Mouse (Mus musculus) forebrain, embryonic 14.5 days (tissue): ENCODE results near the gene Hnrnpll. TPM values are rescaled to one million over a fixed set of nuclear protein-coding genes. Genes with fewer than 3 reads are reported as not detected.
"Not testable (repeated sequence)": the region's sequence is repeated elsewhere in the genome, so short reads cannot be mapped to it uniquely, and the experiment has no call there.

Experiments used
- ATAC-seq: fragments of 200-750 bp; cut with Nextera tagmentation; 2 replicates; pipeline ENCODE4 v1.8.0; 2017; ENCODE audit warnings: mild to moderate bottlenecking, moderate library complexity
- DNase-seq: peaks from one replicate; pipeline ENCODE4 v3.0.0-alpha.2; 2015; ENCODE audit warnings: low spot score
- H3K27ac ChIP-seq: fragments of 300-500 bp; sonication (generic); 2 replicates; pipeline ENCODE4 v1.5.1; 2014; ENCODE audit warnings: low read depth, mild to moderate bottlenecking, control low read depth, low read length, moderate library complexity
- H3K27me3 ChIP-seq: fragments of 300-500 bp; sonication (generic); replicated peaks from 2 replicates; pipeline ENCODE4 v1.6.1; 2014; ENCODE audit warnings: low read length, control low read depth, mixed read lengths; ENCODE audit not compliant: control insufficient read depth, insufficient read depth
- H3K36me3 ChIP-seq: fragments of 300-500 bp; sonication (generic); 2 replicates; pipeline ENCODE4 v1.6.1; 2014; ENCODE audit warnings: low read length, control low read depth; ENCODE audit not compliant: control insufficient read depth, insufficient read depth
- H3K4me1 ChIP-seq: fragments of 300-500 bp; sonication (generic); 2 replicates; pipeline ENCODE4 v1.6.1; 2014; ENCODE audit warnings: antibody characterized with exemption, low read length, control low read depth; ENCODE audit not compliant: control insufficient read depth, insufficient read depth
- H3K4me2 ChIP-seq: fragments of 300-500 bp; sonication (generic); 2 replicates; pipeline ENCODE4 v1.6.1; 2014; ENCODE audit warnings: mild to moderate bottlenecking, control low read depth, low read length
- H3K4me3 ChIP-seq: fragments of 300-500 bp; sonication (generic); 2 replicates; pipeline ENCODE4 v1.5.1; 2014; ENCODE audit warnings: low read depth, low read length, control low read depth
- H3K9ac ChIP-seq: fragments of 300-500 bp; sonication (generic); 2 replicates; pipeline ENCODE4 v1.6.1; 2014; ENCODE audit warnings: mild to moderate bottlenecking, low read length, control low read depth, moderate library complexity
- H3K9me3 ChIP-seq: fragments of 300-500 bp; sonication (generic); replicated peaks from 2 replicates; pipeline ENCODE4 v1.6.1; 2016; ENCODE audit warnings: low read length, control low read depth, mixed read lengths; ENCODE audit not compliant: control insufficient read depth
- WGBS: fragments of 180-500 bp; shearing (Covaris S2); extraction: QIAGEN DNeasy Blood & Tissue Kit; methylation state at CpG from one replicate; pipeline ENCODE4 v1.1.7; 2014; 5-methylcytosine and 5-hydroxymethylcytosine counted together
- polyA plus RNA-seq: library from polyadenylated mRNA; unstranded; fragments of >200 nt; fragmentation: Nextera tagmentation; extraction: Ambion mirVana; gene quantifications from 2 replicates; pipeline ENCODE4 v1.2.1, GENCODE M21; 2014

Hnrnpll gene
- polyA plus RNA-seq, 1 experiment from 2014 or later, result 75.5 TPM

DNA sequence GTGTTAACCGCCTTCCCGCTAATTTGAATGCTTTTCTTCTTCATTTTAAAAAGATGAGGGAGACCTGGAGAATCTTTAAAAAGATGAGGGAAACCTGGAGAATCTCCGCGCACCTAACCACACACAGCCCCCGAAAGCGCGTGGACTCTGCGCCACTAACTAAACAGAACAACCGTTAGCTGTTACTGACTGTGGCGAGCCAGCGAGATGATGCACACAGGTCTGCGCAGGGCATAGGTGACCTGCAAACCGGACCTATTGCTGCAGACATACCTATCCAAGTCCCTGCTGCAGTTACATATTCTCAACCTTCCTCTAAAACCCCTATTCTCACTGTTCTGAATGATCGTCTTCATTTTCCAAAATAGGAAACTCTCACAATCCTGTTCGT lies 481 bp upstream of the Hnrnpll start:
- ATAC-seq, result peak; percentile 16
- Histone ChIP-seq H3K27me3 (no peaks in the 10 kb centered on the region), H3K9ac (peak overlapping the region; percentile 99), H3K9me3 (no peaks in the 10 kb centered on the region), H3K4me1 (peaks cover 16% of the 10 kb centered on the region), H3K27ac (peak overlapping the region; percentile 100), H3K4me2 (peak overlapping the region; percentile 64), H3K4me3 (peak overlapping the region; percentile 98), H3K36me3 (no peaks in the 10 kb centered on the region)
- no peak for DNase-seq
- WGBS, result 3% methylated on average over 15 of the region's 15 CpGs

DNA sequence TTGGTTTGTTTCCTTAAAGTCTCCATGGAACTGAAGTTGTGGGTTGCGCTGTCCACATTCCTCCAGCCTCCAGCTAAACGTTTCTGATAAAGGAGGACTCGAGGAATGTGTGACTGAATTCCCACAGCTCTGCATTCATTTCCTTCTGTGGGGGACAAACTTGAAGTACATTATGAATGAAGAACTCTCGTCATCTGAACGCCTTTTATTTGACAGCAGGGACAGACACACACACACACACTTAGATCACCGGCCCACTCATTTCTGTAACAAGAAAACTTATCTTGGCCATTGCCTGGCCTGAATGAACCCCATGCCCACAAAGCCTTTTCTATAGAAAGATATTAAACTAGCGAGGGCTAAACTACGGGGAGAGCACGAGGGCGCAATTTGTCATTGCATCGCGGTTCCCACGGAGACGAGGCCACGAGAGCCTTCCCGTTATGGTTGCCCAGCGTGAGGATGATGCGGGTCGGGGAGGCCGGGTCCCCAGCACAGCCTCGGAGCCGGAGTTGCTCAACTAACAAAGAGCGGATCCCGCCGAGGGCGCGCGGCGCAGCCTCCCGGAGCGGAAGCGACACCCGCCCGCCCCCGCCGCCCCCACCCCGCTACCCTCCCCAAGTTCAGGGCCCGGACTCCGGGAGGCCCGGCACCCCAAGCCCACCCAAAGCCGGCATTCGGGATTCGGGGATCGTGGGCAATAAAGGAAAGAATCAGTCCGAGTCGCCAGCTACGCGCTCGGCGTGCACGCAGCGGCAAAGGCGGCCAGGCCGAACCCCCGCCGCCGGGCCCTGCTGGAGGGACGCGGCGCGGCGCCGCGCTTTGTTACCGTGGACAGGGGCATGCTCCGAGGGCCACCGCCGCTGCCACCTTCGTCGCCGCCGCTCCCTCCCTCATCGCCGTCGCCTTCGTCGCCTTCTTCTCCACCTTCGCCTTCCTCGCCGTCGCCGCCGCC lies 1.0 kb downstream of the Hnrnpll start:
- Histone ChIP-seq H3K27ac (peak overlapping the region; percentile 100), H3K4me1 (peaks cover 19% of the 10 kb centered on the region), H3K9ac (peak overlapping the region; percentile 99), H3K4me3 (peak overlapping the region; percentile 98), H3K27me3 (no peaks in the 10 kb centered on the region), H3K36me3 (no peaks in the 10 kb centered on the region), H3K9me3 (no peaks in the 10 kb centered on the region), H3K4me2 (peak overlapping the region; percentile 88)
- DNase-seq (peak; percentile 57), ATAC-seq (peak; percentile 25)
- under 1% methylated on average over 76 of the region's 83 CpGs for WGBS

DNA sequence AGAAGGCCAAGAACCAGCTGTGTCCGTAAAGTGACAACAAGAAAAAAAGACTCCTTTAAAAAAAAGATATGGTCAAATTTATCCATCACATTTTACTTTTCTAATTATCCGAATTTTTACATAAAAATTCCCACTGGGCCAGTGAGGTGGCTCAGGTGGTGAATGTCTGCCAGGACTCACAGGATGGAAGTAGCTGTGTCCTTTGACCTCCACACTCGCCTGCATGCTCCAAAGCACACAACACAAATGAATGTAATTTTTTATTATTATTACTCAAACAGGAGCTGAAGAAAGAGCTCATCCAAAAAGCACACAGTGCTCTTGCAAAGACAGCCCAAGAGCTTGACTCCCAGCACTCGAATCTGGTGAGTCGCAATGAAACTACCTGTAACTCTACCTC lies 2.0 kb downstream of the Hnrnpll start:
- Histone ChIP-seq H3K4me3 (peak overlapping the region; percentile 98), H3K9me3 (no peaks in the 10 kb centered on the region), H3K4me2 (peak overlapping the region; percentile 88), H3K9ac (peak overlapping the region; percentile 99; the same call in 1 of the 2 replicates), H3K36me3 (no peaks in the 10 kb centered on the region), H3K4me1 (peaks cover 19% of the 10 kb centered on the region), H3K27ac (no peak overlapping the region), H3K27me3 (no peaks in the 10 kb centered on the region)
- 21% methylated on average over 5 of the region's 5 CpGs for WGBS
- DNase-seq, result no peak
- ATAC-seq, result no peak

DNA sequence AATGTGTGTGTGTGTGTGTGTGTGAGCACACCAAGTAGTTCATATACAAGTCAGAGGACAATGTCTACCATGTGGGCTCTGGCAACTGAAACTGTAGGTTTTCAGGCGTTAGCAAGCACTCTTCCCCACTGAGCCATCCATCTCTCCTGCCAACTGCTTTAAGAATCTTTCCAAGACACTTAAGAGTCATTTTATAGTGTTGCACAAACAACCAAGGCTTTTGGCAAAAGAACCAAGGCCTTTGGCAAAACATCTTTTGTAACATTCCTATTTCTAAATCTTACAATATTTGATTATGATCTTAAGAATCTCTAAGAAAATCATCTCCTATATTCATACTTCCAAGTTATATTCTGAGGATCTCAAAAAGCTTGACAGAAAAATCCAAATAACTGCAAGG lies 2.4 kb downstream of the Hnrnpll start:
- no peaks in the 10 kb centered on the region for H3K36me3 ChIP-seq
- no peaks in the 10 kb centered on the region for H3K9me3 ChIP-seq
- ATAC-seq, result no peak
- peaks cover 19% of the 10 kb centered on the region for H3K4me1 ChIP-seq
- 0% methylated on average over 1 of the region's 1 CpGs for WGBS
- H3K4me2 ChIP-seq, result peak overlapping the region; percentile 88
- H3K4me3 ChIP-seq, result peak overlapping the region; percentile 98
- no peak overlapping the region for H3K27ac ChIP-seq
- no peak for DNase-seq
- peak overlapping the region; percentile 99; the same call in 1 of the 2 replicates for H3K9ac ChIP-seq
- H3K27me3 ChIP-seq, result no peaks in the 10 kb centered on the region

- H3K4me3 ChIP-seq, result no peak overlapping the region
- 50% methylated on average over 1 of the region's 1 CpGs for WGBS
- 0 out of 2 replicates have a peak, but pooled peaks cover 4% of the 10 kb centered on the region for H3K36me3 ChIP-seq
- ATAC-seq (no peak), DNase-seq (no peak)
- no peaks in the 10 kb centered on the region for H3K27me3 ChIP-seq
- peaks cover 19% of the 10 kb centered on the region for H3K4me1 ChIP-seq
- peak overlapping the region; percentile 10; the same call in 1 of the 2 replicates for H3K4me2 ChIP-seq
- no peaks in the 10 kb centered on the region for H3K9me3 ChIP-seq
- no peak overlapping the region for H3K27ac ChIP-seq
- no peak overlapping the region for H3K9ac ChIP-seq
Observed at GRCm38 (mm10) chr17:80058501-80058900, 3.6 kb downstream of the Hnrnpll start.

GRCm38 (mm10) chr17:80053931-80054734 lies 8.0 kb downstream of the Hnrnpll start:
- WGBS, result 84% methylated on average over 27 of the region's 27 CpGs
- no peak overlapping the region for H3K9ac ChIP-seq
- H3K4me3 ChIP-seq, result no peak overlapping the region
- no peak overlapping the region for H3K27ac ChIP-seq
- H3K36me3 ChIP-seq, result peaks cover 41% of the 10 kb centered on the region
- H3K27me3 ChIP-seq, result no peaks in the 10 kb centered on the region
- H3K4me1 ChIP-seq, result 0 out of 2 replicates have a peak, but pooled peaks cover 6% of the 10 kb centered on the region
- ATAC-seq (no peak), DNase-seq (no peak)
- no peaks in the 10 kb centered on the region for H3K9me3 ChIP-seq
- H3K4me2 ChIP-seq, result no peak overlapping the region

- ATAC-seq, result no peak
- Histone ChIP-seq H3K27me3 (no peaks in the 10 kb centered on the region), H3K9me3 (no peaks in the 10 kb centered on the region), H3K9ac (no peak overlapping the region), H3K36me3 (peaks cover 60% of the 10 kb centered on the region), H3K4me1 (no peaks in the 10 kb centered on the region), H3K4me2 (no peak overlapping the region), H3K4me3 (no peak overlapping the region), H3K27ac (no peak overlapping the region)
- 91% methylated on average over 1 of the region's 1 CpGs for WGBS
- DNase-seq, result no peak
Observed at GRCm38 (mm10) chr17:80051682-80052081, 10.5 kb downstream of the Hnrnpll start.

GRCm38 (mm10) chr17:80049300-80049699 lies 12.8 kb downstream of the Hnrnpll start:
- peaks cover 71% of the 10 kb centered on the region for H3K36me3 ChIP-seq
- H3K4me3 ChIP-seq, H3K27ac ChIP-seq, H3K9ac ChIP-seq, DNase-seq, H3K27me3 ChIP-seq, H3K4me2 ChIP-seq, H3K4me1 ChIP-seq, ATAC-seq, H3K9me3 ChIP-seq: not testable (repeated sequence)
